Mouse (Mus musculus): Measurements from ENCODE around the gene Zfp740. TPM values are rescaled to one million over a fixed set of nuclear protein-coding genes. Genes with fewer than 3 reads are reported as not detected.

The Zfp740 gene
- polyA plus RNA-seq, 1 experiment from 2014 or later: 66.9 TPM

DNA sequence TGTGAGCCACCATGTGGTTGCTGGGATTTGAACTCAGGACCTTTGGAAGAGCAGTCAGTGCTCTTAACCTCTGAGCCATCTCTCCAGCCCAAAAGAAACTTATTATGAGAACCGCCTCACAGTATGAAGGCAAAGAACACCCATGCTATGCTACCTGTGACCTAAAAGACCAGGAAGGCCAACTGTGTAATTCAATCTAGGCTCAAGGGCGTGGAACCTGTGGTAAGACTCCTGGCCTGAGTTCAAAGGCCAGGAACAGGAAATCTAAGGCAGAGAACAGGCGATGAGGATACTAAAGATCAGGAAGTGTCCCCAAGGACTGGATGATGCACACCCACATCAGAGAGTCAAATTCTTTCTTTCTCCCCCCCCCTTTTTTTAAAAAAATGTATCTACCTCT is 29.5 kb upstream of the Zfp740 start:
- Histone ChIP-seq H3K4me2 (ENCODE audit: low read depth) (no peak overlapping the region), H3K27ac (ENCODE audit: low read depth, low read length) (no peak overlapping the region), H3K4me3 (ENCODE audit: low read depth, low read length) (no peak overlapping the region), H3K4me1 (ENCODE audit: control insufficient read depth, insufficient read depth, low read length) (no peaks in the 10 kb centered on the region), H3K27me3 (ENCODE audit: control insufficient read depth, insufficient read depth, low read length) (no peaks in the 10 kb centered on the region), H3K9ac (ENCODE audit: low read length) (no peak overlapping the region), H3K9me3 (ENCODE audit: control insufficient read depth, low read length) (no peaks in the 10 kb centered on the region), H3K36me3 (ENCODE audit: control insufficient read depth, insufficient read depth, low read length) (no peaks in the 10 kb centered on the region)
- ATAC-seq (ENCODE audit: insufficient read depth, low FRiP score, low TSS enrichment): no peak
- 91% methylated on average over 3 of the region's 3 CpGs for WGBS
- no peak for DNase-seq (ENCODE audit: low spot score)

DNA sequence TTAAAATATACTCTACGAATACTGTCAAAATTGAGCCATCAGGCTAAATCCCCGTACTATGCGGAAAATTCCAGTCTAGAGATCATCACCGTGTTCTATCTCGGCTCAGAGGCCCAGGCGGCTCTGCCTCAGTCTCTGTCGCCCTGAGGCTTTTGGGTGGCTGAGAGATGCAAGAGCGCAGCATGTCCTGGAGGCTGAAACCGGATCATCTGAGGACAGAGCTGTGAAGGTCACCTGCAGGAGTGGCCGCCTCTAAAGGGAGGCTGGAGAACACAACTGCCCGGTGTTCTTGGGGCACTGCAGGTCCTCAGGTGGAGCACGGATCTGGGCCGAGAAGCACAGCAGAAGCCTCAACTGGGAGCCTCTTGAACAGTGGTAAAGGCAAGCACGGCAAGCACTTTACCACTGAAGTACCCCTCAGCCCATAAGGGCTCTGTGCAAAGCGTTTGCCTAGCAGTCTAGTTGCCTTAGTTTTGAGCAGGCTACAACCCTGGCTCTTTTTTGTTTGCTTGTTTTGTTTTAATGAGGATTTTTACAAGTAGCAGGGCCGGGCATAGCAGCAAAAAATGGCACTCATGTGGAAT is 27.2 kb upstream of the Zfp740 start:
- H3K9me3 ChIP-seq (ENCODE audit: control insufficient read depth, low read length): no peaks in the 10 kb centered on the region
- H3K4me2 ChIP-seq (ENCODE audit: low read depth): no peak overlapping the region
- H3K4me3 ChIP-seq (ENCODE audit: low read depth, low read length): no peak overlapping the region
- 87% methylated on average over 16 of the region's 16 CpGs for WGBS
- DNase-seq (ENCODE audit: low spot score) (no peak), ATAC-seq (ENCODE audit: insufficient read depth, low FRiP score, low TSS enrichment) (no peak)
- H3K9ac ChIP-seq (ENCODE audit: low read length): no peak overlapping the region
- no peak overlapping the region for H3K27ac ChIP-seq (ENCODE audit: low read depth, low read length)
- no peaks in the 10 kb centered on the region for H3K27me3 ChIP-seq (ENCODE audit: control insufficient read depth, insufficient read depth, low read length)
- H3K36me3 ChIP-seq (ENCODE audit: control insufficient read depth, insufficient read depth, low read length): no peaks in the 10 kb centered on the region
- H3K4me1 ChIP-seq (ENCODE audit: control insufficient read depth, insufficient read depth, low read length): no peaks in the 10 kb centered on the region

DNA sequence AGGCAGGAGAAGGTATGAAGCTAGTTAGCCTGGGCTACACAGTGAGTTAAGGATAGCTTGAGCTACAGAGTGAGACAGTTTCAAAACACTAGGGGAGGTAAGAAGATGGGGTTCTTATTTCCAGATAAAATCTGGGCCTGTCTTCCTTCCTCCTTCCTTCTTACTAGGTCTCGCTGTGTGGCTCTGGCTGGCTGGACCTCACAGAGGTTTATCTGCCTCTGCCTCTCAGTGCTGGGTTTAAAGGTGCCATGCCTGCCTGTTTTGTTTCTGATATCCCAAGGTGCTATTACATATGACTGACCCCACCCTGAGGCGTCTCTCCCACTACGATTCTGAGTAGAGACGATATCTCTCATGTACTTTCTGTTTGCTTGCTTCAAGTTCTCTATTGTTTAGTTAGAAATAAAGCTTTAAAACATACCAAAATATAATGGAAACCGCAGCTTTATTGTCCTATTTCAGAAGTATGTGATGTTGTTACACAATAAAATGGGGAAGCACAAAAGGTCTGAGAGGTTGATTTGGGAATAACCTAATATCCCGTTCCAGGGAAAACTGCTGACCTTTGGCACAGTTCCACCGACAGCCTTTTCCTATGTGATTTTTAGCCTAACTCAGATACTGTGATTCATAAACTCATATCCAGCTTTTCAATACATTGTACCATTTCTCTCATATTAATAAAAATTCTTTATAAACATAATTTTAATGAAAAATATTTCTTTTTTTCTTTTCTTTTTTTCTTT is 26.3 kb upstream of the Zfp740 start:
- H3K4me1 ChIP-seq (ENCODE audit: control insufficient read depth, insufficient read depth, low read length): no peaks in the 10 kb centered on the region
- H3K4me3 ChIP-seq (ENCODE audit: low read depth, low read length): no peak overlapping the region
- H3K9me3 ChIP-seq (ENCODE audit: control insufficient read depth, low read length): no peaks in the 10 kb centered on the region
- H3K4me2 ChIP-seq (ENCODE audit: low read depth): no peak overlapping the region
- no peak overlapping the region for H3K27ac ChIP-seq (ENCODE audit: low read depth, low read length)
- H3K9ac ChIP-seq (ENCODE audit: low read length): no peak overlapping the region
- no peaks in the 10 kb centered on the region for H3K36me3 ChIP-seq (ENCODE audit: control insufficient read depth, insufficient read depth, low read length)
- ATAC-seq (ENCODE audit: insufficient read depth, low FRiP score, low TSS enrichment) (no peak), DNase-seq (ENCODE audit: low spot score) (no peak)
- WGBS: 89% methylated on average over 7 of the region's 7 CpGs
- H3K27me3 ChIP-seq (ENCODE audit: control insufficient read depth, insufficient read depth, low read length): no peaks in the 10 kb centered on the region

DNA sequence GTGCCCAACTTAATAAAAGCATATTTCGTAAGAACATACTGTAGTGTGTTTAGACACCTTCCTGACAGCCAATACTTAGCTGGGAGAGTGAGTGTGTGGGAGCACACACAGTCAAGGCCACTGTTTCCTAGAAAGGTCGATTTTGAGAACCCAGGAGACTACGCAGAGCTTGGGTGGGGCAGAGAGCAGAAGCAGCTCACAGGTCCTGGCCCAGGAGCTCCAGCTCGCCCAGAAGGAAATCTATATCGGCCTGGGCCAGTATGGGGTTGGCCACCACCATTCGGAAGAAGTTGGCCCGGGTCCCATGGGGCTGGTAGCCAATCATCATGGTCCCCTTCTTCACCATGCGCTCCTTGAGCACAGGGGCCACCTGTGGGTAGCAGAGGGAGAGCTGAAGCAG is 25.6 kb upstream of the Zfp740 start:
- Histone ChIP-seq H3K36me3 (ENCODE audit: control insufficient read depth, insufficient read depth, low read length) (no peaks in the 10 kb centered on the region), H3K4me3 (ENCODE audit: low read depth, low read length) (no peak overlapping the region), H3K4me2 (ENCODE audit: low read depth) (no peak overlapping the region), H3K9me3 (ENCODE audit: control insufficient read depth, low read length) (no peaks in the 10 kb centered on the region), H3K27ac (ENCODE audit: low read depth, low read length) (no peak overlapping the region), H3K4me1 (ENCODE audit: control insufficient read depth, insufficient read depth, low read length) (no peaks in the 10 kb centered on the region), H3K27me3 (ENCODE audit: control insufficient read depth, insufficient read depth, low read length) (no peaks in the 10 kb centered on the region), H3K9ac (ENCODE audit: low read length) (no peak overlapping the region)
- 84% methylated on average over 8 of the region's 8 CpGs for WGBS
- no peak for DNase-seq (ENCODE audit: low spot score)
- ATAC-seq (ENCODE audit: insufficient read depth, low FRiP score, low TSS enrichment): no peak

DNA sequence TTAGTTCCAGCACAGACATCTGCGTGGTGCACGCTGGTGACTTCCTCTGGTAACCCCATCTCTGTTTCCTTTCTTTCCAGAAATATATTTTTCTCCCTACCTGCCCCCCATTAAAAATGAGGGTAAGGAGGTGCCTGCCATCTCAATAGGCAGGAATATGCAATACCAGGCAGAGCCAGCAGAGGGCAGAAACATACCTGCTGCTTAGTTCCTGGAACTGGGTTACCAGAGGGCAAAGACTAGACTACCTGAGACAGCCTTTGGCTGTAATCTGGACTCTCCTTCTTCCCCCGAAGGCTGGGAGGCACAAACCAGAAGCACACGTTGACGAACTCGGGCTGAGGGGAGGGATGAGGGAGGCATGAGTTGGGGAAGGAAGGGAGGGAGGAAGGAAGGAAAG is 24.8 kb upstream of the Zfp740 start:
- ATAC-seq (ENCODE audit: insufficient read depth, low FRiP score, low TSS enrichment) (no peak), DNase-seq (ENCODE audit: low spot score) (peak; percentile 65)
- Histone ChIP-seq H3K4me3 (ENCODE audit: low read depth, low read length) (no peak overlapping the region), H3K4me1 (ENCODE audit: control insufficient read depth, insufficient read depth, low read length) (no peaks in the 10 kb centered on the region), H3K9me3 (ENCODE audit: control insufficient read depth, low read length) (no peaks in the 10 kb centered on the region), H3K4me2 (ENCODE audit: low read depth) (no peak overlapping the region), H3K9ac (ENCODE audit: low read length) (no peak overlapping the region), H3K36me3 (ENCODE audit: control insufficient read depth, insufficient read depth, low read length) (no peaks in the 10 kb centered on the region), H3K27ac (ENCODE audit: low read depth, low read length) (no peak overlapping the region), H3K27me3 (ENCODE audit: control insufficient read depth, insufficient read depth, low read length) (no peaks in the 10 kb centered on the region)
- 17% methylated on average over 6 of the region's 6 CpGs for WGBS

DNA sequence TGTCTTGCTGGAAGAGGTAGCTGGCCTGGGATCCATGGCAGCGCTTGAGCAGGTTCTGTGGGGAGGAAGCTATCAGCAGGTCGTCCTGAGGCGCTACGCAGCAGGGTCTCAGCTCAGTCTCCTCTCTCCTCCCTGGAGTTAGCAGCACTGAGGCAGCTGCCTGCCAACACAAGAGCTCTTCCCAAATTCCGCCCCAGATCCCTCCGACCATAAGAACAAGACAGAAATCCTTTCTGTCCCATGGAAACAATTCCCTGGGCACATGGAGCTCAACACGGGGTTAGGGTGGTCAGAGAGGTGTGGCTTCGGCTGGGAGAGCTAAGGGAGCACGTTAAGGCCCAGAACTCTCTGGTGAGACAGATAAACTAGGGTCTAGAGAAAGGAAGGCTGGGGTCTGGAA is 23.9 kb upstream of the Zfp740 start:
- Histone ChIP-seq H3K27me3 (ENCODE audit: control insufficient read depth, insufficient read depth, low read length) (no peaks in the 10 kb centered on the region), H3K9me3 (ENCODE audit: control insufficient read depth, low read length) (no peaks in the 10 kb centered on the region), H3K4me2 (ENCODE audit: low read depth) (no peak overlapping the region), H3K36me3 (ENCODE audit: control insufficient read depth, insufficient read depth, low read length) (no peaks in the 10 kb centered on the region), H3K4me1 (ENCODE audit: control insufficient read depth, insufficient read depth, low read length) (no peaks in the 10 kb centered on the region), H3K27ac (ENCODE audit: low read depth, low read length) (no peak overlapping the region), H3K4me3 (ENCODE audit: low read depth, low read length) (no peak overlapping the region), H3K9ac (ENCODE audit: low read length) (no peak overlapping the region)
- 82% methylated on average over 9 of the region's 9 CpGs for WGBS
- ATAC-seq (ENCODE audit: insufficient read depth, low FRiP score, low TSS enrichment) (no peak), DNase-seq (ENCODE audit: low spot score) (no peak)

DNA sequence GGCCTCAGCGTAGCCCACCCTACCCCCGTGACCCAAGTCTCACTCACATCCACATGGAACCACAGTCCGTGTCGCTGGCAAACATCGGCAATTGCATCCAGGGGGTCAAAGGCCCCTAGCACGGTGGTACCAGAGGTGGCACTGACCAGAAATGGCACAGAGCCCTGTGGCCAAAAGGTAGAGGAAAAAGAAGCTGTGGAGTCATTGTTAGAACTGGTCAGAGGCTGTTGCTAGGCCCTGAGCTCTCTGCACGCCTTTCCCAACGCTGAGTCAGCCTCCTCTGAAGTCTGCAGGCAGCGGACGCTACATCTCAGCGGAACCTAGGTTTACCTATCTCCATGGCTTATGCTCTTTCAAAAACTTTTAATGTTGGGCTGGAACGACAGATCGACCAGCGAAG is 23.1 kb upstream of the Zfp740 start:
- Histone ChIP-seq H3K4me1 (ENCODE audit: control insufficient read depth, insufficient read depth, low read length) (no peaks in the 10 kb centered on the region), H3K9me3 (ENCODE audit: control insufficient read depth, low read length) (no peaks in the 10 kb centered on the region), H3K27me3 (ENCODE audit: control insufficient read depth, insufficient read depth, low read length) (no peaks in the 10 kb centered on the region), H3K27ac (ENCODE audit: low read depth, low read length) (no peak overlapping the region), H3K9ac (ENCODE audit: low read length) (no peak overlapping the region), H3K36me3 (ENCODE audit: control insufficient read depth, insufficient read depth, low read length) (no peaks in the 10 kb centered on the region), H3K4me2 (ENCODE audit: low read depth) (no peak overlapping the region), H3K4me3 (ENCODE audit: low read depth, low read length) (no peak overlapping the region)
- 93% methylated on average over 14 of the region's 14 CpGs for WGBS
- ATAC-seq (ENCODE audit: insufficient read depth, low FRiP score, low TSS enrichment): no peak
- DNase-seq (ENCODE audit: low spot score): no peak

DNA sequence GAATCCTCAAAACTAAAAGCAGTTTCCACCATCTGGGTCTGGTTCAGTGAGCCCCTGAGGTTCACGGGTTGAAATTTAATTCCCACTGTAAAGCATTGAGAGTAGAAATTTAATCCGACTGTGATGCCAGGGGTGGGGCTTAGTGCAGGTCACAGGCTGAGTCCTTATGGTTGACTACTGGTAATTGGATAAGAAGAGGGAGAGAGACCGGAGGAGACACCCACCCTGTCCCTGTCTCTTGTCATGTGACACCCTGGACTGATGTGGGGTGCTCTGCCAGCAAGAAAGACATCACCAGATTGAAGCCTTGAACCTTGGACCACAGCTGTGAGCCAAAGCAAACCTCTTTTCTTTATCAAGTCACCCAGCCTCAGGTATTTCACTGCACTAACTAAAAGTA is 20.0 kb upstream of the Zfp740 start:
- Histone ChIP-seq H3K4me1 (ENCODE audit: control insufficient read depth, insufficient read depth, low read length) (no peaks in the 10 kb centered on the region), H3K27me3 (ENCODE audit: control insufficient read depth, insufficient read depth, low read length) (no peaks in the 10 kb centered on the region), H3K9me3 (ENCODE audit: control insufficient read depth, low read length) (no peaks in the 10 kb centered on the region), H3K4me3 (ENCODE audit: low read depth, low read length) (no peak overlapping the region), H3K36me3 (ENCODE audit: control insufficient read depth, insufficient read depth, low read length) (peaks cover 2% of the 10 kb centered on the region; the same call in 1 of the 2 replicates), H3K4me2 (ENCODE audit: low read depth) (no peak overlapping the region), H3K27ac (ENCODE audit: low read depth, low read length) (no peak overlapping the region), H3K9ac (ENCODE audit: low read length) (no peak overlapping the region)
- no peak for ATAC-seq (ENCODE audit: insufficient read depth, low FRiP score, low TSS enrichment)
- DNase-seq (ENCODE audit: low spot score): no peak
- WGBS: 83% methylated on average over 3 of the region's 3 CpGs

DNA sequence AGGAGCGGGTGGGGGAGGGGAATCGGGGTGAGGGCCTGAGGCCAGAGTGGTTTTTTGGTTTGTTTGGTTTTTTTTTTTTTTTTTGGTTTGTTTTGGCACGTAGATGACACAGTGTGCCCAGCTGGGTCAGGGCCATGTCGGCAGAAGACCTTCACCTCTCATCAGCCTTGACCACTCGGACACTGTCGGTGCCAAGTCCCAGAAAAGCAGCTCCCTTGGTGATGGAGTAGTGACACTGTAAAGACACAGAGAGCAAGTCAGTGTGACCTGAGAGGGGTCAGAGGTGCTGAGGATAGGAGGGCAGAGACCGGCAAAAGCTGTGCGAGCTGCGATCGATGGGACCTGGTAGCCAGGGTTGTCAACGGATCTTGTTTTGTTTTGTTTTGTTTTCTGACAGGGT is 16.8 kb upstream of the Zfp740 start:
- Histone ChIP-seq H3K27ac (ENCODE audit: low read depth, low read length) (no peak overlapping the region), H3K9ac (ENCODE audit: low read length) (no peak overlapping the region), H3K4me2 (ENCODE audit: low read depth) (no peak overlapping the region), H3K27me3 (ENCODE audit: control insufficient read depth, insufficient read depth, low read length) (no peaks in the 10 kb centered on the region), H3K4me3 (ENCODE audit: low read depth, low read length) (no peak overlapping the region), H3K9me3 (ENCODE audit: control insufficient read depth, low read length) (no peaks in the 10 kb centered on the region), H3K4me1 (ENCODE audit: control insufficient read depth, insufficient read depth, low read length) (no peaks in the 10 kb centered on the region), H3K36me3 (ENCODE audit: control insufficient read depth, insufficient read depth, low read length) (peaks cover 2% of the 10 kb centered on the region; the same call in 1 of the 2 replicates)
- ATAC-seq (ENCODE audit: insufficient read depth, low FRiP score, low TSS enrichment) (no peak), DNase-seq (ENCODE audit: low spot score) (no peak)
- 81% methylated on average over 11 of the region's 11 CpGs for WGBS

Data from neural tube, embryonic 11.5 days (tissue).